Mouse (Mus musculus): ENCODE measurements around the gene Stk11ip. TPM values are rescaled to one million over a fixed set of nuclear protein-coding genes. Genes with fewer than 3 reads are reported as not detected.

Gene Stk11ip
- total RNA-seq (2014; fragmentation: Nextera tagmentation) (25.2 and 35.2 TPM in 2 replicates), total RNA-seq (2017) (30.0 and 35.3 TPM in 2 replicates), polyA plus RNA-seq (2012) (201 and 251 TPM in 2 replicates)

DNA sequence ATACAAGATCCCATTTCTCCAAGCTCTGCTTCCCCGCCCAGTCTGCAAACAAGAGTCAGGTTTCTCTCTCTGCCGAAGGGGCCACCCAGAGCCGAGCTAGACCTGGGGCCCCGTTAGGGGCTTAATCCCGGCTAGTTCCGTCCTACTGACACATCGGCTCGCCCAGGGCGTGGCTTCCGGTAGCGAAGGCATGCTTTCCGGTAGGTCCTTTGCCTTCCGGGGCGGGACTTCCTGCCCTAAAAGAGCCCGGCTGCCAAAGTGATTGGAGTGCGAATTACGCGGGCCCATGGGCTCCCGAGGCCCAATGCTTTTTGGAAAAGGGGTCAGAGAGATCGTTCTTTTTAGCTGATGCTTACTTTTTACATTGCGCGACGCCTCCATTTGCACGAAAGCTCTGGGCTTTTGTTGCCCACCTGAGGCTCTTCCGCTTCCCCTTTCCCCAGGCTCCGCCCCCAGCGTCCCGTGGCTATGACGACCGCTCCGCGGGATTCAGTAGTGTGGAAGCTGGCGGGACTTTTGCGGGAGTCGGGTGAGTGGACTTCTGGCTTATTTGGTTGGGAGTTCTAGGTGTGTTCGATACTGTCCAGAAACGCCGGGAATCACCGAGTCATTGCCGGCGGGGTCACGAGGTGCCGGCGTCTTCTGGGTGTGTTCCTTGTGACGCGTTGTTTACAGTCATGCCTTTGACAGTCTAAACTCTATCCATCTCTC is at the start of gene Stk11ip:
Gene Stk11ip (plus strand): TSS at position 209 of the 711 bp plus-strand sequence.
- Histone ChIP-seq H3K36me3 (replicated peaks) (peaks cover 25% of the 10 kb centered on the region), H3K4me1 (ENCODE audit: insufficient read depth, low read depth, low read length) (peaks cover 36% of the 10 kb centered on the region), H3K27me3 (ENCODE audit: insufficient read depth, low read length) (peaks cover 5% of the 10 kb centered on the region; the same call in 1 of the 2 replicates), H3K4me3 (ENCODE audit: low read depth, low read length) (peak within 1 kb of the TSS; percentile 75), H3K9me3 (replicated peaks) (no peaks in the 10 kb centered on the region)
- peak; percentile 99 for DNase-seq (ENCODE audit: low spot score)
- ATAC-seq (ENCODE audit: extremely low read depth, insufficient number of reproducible peaks, low FRiP score, poor library complexity, severe bottlenecking): peak; percentile 96
- TF ChIP-seq TAL1 (conservative IDR thresholded peaks at IDR 0.05; ENCODE audit: low read depth, low read length) (no peak), GATA1 (IDR thresholded peaks at IDR 0.05; ENCODE audit: borderline replicate concordance, low read length) (no peak), CTCF (IDR thresholded peaks at IDR 0.05; ENCODE audit: low read depth, low read length) (no peak), POLR2AphosphoS5 (IDR thresholded peaks at IDR 0.05; ENCODE audit: insufficient replicate concordance, low read depth, low read length) (no peak), GATA2 (IDR thresholded peaks at IDR 0.05; ENCODE audit: borderline replicate concordance, low read depth, low read length) (no peak)

DNA sequence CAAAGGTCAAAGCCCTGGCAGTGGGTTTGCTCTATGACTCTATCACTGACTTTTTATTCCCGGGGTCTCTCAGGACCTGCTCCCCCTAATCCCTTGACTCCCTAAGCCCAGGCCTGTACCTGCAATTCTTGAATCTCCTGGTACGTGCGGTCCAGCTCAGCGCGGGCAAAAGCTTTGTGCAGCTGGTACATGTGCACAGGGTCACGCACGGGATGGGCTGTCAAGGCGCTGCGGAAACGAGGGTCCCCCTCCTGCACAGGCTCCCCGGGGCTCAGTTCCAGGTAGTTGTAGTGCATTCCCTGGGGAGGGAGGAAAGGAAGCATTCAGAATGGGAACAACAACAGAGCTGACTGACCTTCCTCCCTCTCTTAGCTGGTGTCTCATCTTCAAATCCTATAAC is 44.9 kb upstream of the Stk11ip start:
- no peak for ATAC-seq (ENCODE audit: extremely low read depth, insufficient number of reproducible peaks, low FRiP score, poor library complexity, severe bottlenecking)
- peaks cover 60% of the 10 kb centered on the region for H3K4me1 ChIP-seq (ENCODE audit: insufficient read depth, low read depth, low read length)
- DNase-seq (ENCODE audit: low spot score): no peak
- no peaks in the 10 kb centered on the region; the same call in 1 of the 2 replicates for H3K27me3 ChIP-seq (ENCODE audit: insufficient read depth, low read length)
- H3K36me3 ChIP-seq (replicated peaks): peaks cover 62% of the 10 kb centered on the region
- H3K4me3 ChIP-seq (ENCODE audit: low read depth, low read length): no peak overlapping the region; the same call in 1 of the 2 replicates
- TF ChIP-seq GATA1 (IDR thresholded peaks at IDR 0.05; ENCODE audit: borderline replicate concordance, low read length) (no peak), POLR2AphosphoS5 (IDR thresholded peaks at IDR 0.05; ENCODE audit: insufficient replicate concordance, low read depth, low read length) (no peak), TAL1 (conservative IDR thresholded peaks at IDR 0.05; ENCODE audit: low read depth, low read length) (no peak), GATA2 (IDR thresholded peaks at IDR 0.05; ENCODE audit: borderline replicate concordance, low read depth, low read length) (no peak), CTCF (IDR thresholded peaks at IDR 0.05; ENCODE audit: low read depth, low read length) (no peak)
- H3K9me3 ChIP-seq (replicated peaks): no peaks in the 10 kb centered on the region

DNA sequence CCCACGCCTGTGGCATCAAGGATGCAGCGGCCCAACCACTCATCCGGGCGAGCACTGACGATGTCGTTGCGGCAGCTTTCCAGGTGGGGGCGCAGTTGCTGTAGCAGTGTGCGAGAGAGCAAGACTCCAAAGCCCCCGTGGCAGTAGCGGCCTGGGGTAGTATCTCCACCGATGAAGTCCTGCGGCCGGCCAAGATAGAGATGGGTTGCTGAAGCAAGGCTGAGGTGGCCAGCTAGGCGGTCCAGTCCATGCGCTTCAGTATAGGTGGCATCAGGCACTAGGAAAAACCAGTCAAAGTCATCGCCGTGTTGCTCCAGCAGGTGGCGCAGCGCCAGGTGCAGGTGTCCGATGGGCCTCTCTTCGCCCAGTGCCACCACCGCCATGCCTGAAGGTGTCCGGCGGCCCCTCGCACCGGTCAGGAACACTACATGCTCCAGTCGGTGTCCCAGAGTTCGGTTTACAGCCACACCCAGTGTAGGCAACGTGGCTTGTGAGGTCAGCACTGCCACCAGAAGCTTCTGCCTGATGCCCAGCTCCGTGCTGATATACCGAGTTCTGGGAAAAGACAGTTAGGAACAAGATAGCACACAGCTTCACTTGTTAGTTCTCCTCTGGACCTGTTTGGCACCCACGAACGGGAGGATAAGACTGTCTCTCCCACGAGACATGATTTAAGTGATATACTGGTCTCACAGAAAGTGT is 43.9 kb upstream of the Stk11ip start:
- no peaks in the 10 kb centered on the region for H3K9me3 ChIP-seq (replicated peaks)
- peak overlapping the region; percentile 80 for H3K4me3 ChIP-seq (ENCODE audit: low read depth, low read length)
- peak; percentile 74 for DNase-seq (ENCODE audit: low spot score)
- H3K36me3 ChIP-seq (replicated peaks): peaks cover 54% of the 10 kb centered on the region
- peaks cover under 1% of the 10 kb centered on the region; the same call in 1 of the 2 replicates for H3K27me3 ChIP-seq (ENCODE audit: insufficient read depth, low read length)
- peak; percentile 22; the same call in 1 of the 2 replicates for ATAC-seq (ENCODE audit: extremely low read depth, insufficient number of reproducible peaks, low FRiP score, poor library complexity, severe bottlenecking)
- no peak for TF ChIP-seq GATA2 (IDR thresholded peaks at IDR 0.05; ENCODE audit: borderline replicate concordance, low read depth, low read length)
- TF ChIP-seq CTCF (IDR thresholded peaks at IDR 0.05; ENCODE audit: low read depth, low read length): peak; percentile 80
- peaks cover 57% of the 10 kb centered on the region for H3K4me1 ChIP-seq (ENCODE audit: insufficient read depth, low read depth, low read length)

DNA sequence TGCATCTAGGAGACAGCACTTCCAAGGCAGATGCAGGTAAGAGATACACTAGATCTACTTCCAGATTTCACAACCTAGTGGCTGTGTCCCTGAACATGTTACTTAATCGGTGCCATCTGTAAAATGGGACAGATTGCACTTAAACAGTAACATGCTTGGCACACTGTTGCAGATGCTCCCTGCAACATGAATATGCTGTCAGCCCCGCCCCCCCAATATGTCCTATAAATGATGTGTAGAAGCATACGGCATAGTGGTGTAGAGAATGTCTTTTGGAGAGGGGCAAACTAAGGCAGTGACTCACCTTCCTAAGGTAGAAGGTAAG is 43.4 kb upstream of the Stk11ip start:
- no peak for ATAC-seq (ENCODE audit: extremely low read depth, insufficient number of reproducible peaks, low FRiP score, poor library complexity, severe bottlenecking)
- no peak for DNase-seq (ENCODE audit: low spot score)
- peaks cover 59% of the 10 kb centered on the region for H3K4me1 ChIP-seq (ENCODE audit: insufficient read depth, low read depth, low read length)
- H3K27me3 ChIP-seq (ENCODE audit: insufficient read depth, low read length): peaks cover 4% of the 10 kb centered on the region; the same call in 1 of the 2 replicates
- no peak for TF ChIP-seq POLR2AphosphoS5 (IDR thresholded peaks at IDR 0.05; ENCODE audit: insufficient replicate concordance, low read depth, low read length)
- TF ChIP-seq TAL1 (conservative IDR thresholded peaks at IDR 0.05; ENCODE audit: low read depth, low read length): no peak
- TF ChIP-seq CTCF (IDR thresholded peaks at IDR 0.05; ENCODE audit: low read depth, low read length): no peak
- no peak for TF ChIP-seq GATA1 (IDR thresholded peaks at IDR 0.05; ENCODE audit: borderline replicate concordance, low read length)
- no peak for TF ChIP-seq GATA2 (IDR thresholded peaks at IDR 0.05; ENCODE audit: borderline replicate concordance, low read depth, low read length)
- no peaks in the 10 kb centered on the region for H3K9me3 ChIP-seq (replicated peaks)
- H3K36me3 ChIP-seq (replicated peaks): peaks cover 54% of the 10 kb centered on the region
- peak overlapping the region; percentile 80 for H3K4me3 ChIP-seq (ENCODE audit: low read depth, low read length)

DNA sequence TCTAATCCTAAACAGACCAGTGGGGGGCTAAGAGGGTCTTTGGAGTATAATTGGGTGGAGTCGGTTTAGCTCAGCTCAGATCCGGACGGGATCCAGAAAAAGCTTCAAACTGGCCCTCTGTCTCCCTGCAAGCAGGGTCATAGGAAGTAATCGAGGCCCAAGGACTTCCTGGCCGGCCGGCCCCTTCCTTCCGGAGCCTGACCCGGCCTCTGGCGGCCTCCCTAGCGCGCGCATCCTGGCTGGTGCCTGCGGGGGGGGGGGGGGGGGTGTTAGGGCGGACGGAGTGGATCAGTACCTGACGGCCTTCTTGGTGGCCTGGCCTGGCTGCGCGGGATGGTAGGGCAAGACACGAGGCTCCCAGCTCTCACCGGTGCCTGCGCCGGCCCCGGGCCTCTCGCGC is 42.8 kb upstream of the Stk11ip start:
- Histone ChIP-seq H3K36me3 (replicated peaks) (peaks cover 49% of the 10 kb centered on the region), H3K4me1 (ENCODE audit: insufficient read depth, low read depth, low read length) (peaks cover 58% of the 10 kb centered on the region), H3K9me3 (replicated peaks) (no peaks in the 10 kb centered on the region), H3K4me3 (ENCODE audit: low read depth, low read length) (peak overlapping the region; percentile 80), H3K27me3 (ENCODE audit: insufficient read depth, low read length) (peaks cover 4% of the 10 kb centered on the region; the same call in 1 of the 2 replicates)
- TF ChIP-seq TAL1 (conservative IDR thresholded peaks at IDR 0.05; ENCODE audit: low read depth, low read length) (no peak), CTCF (IDR thresholded peaks at IDR 0.05; ENCODE audit: low read depth, low read length) (no peak), GATA1 (IDR thresholded peaks at IDR 0.05; ENCODE audit: borderline replicate concordance, low read length) (no peak), POLR2AphosphoS5 (IDR thresholded peaks at IDR 0.05; ENCODE audit: insufficient replicate concordance, low read depth, low read length) (no peak), GATA2 (IDR thresholded peaks at IDR 0.05; ENCODE audit: borderline replicate concordance, low read depth, low read length) (no peak)
- ATAC-seq (ENCODE audit: extremely low read depth, insufficient number of reproducible peaks, low FRiP score, poor library complexity, severe bottlenecking) (no peak), DNase-seq (ENCODE audit: low spot score) (peak; percentile 79)

All from G1E (cell line).